Mouse (Mus musculus): ENCODE measurements around the gene Fam198a.
A peak's percentile ranks its signal among the peaks of the same experiment; 100 is the strongest.

Gene Fam198a

GRCm38 (mm10) chr9:121926634-121927405 lies 24.0 kb upstream of the Fam198a start:
- peak in 1 of 2 experiments; percentile 10 for DNase-seq (ENCODE audit: low spot score in 2 of 2)

GRCm38 (mm10) chr9:121927721-121928120 lies 23.1 kb upstream of the Fam198a start:
- peak in 1 of 2 experiments; percentile 9 for DNase-seq (ENCODE audit: low spot score in 2 of 2)

GRCm38 (mm10) chr9:121928498-121928897 lies 22.3 kb upstream of the Fam198a start:
- DNase-seq (ENCODE audit: low spot score in 2 of 2): peak; percentile 71 to 86

- DNase-seq (ENCODE audit: low spot score in 2 of 2): no peak
Measured at GRCm38 (mm10) chr9:121934856-121935255, 15.9 kb upstream of the Fam198a start.

- no peak for DNase-seq (ENCODE audit: low spot score in 2 of 2)
Measured at GRCm38 (mm10) chr9:121936952-121937351, 13.8 kb upstream of the Fam198a start.

GRCm38 (mm10) chr9:121937451-121937864 lies 13.3 kb upstream of the Fam198a start:
- no peak for DNase-seq (ENCODE audit: low spot score in 2 of 2)

- DNase-seq (ENCODE audit: low spot score in 2 of 2): no peak
Measured at GRCm38 (mm10) chr9:121937944-121938355, 12.8 kb upstream of the Fam198a start.

- peak in 1 of 2 experiments; percentile 34 for DNase-seq (ENCODE audit: low spot score in 2 of 2)
Measured at GRCm38 (mm10) chr9:121943005-121943404, 7.8 kb upstream of the Fam198a start.

- no peak for DNase-seq (ENCODE audit: low spot score in 2 of 2)
Measured at GRCm38 (mm10) chr9:121943628-121944027, 7.2 kb upstream of the Fam198a start.

GRCm38 (mm10) chr9:121947784-121948183 lies 3.0 kb upstream of the Fam198a start:
- DNase-seq (ENCODE audit: low spot score in 2 of 2): no peak

GRCm38 (mm10) chr9:121948431-121948830 lies 2.4 kb upstream of the Fam198a start:
- DNase-seq (ENCODE audit: low spot score in 2 of 2): no peak

GRCm38 (mm10) chr9:121951114-121951423 lies 281 bp downstream of the Fam198a start:
- DNase-seq (ENCODE audit: low spot score in 2 of 2): no peak

GRCm38 (mm10) chr9:121952596-121952995 lies 1.8 kb downstream of the Fam198a start:
- DNase-seq (ENCODE audit: low spot score in 2 of 2): no peak

GRCm38 (mm10) chr9:121959966-121960635 lies 9.3 kb downstream of the Fam198a start:
- DNase-seq (ENCODE audit: low spot score in 2 of 2): no peak

- no peak for DNase-seq (ENCODE audit: low spot score in 2 of 2)
Measured at GRCm38 (mm10) chr9:121964941-121965340, 14.2 kb downstream of the Fam198a start.

- DNase-seq (ENCODE audit: low spot score in 2 of 2): no peak
Measured at GRCm38 (mm10) chr9:121968258-121968657, 17.5 kb downstream of the Fam198a start.

GRCm38 (mm10) chr9:121969841-121970381 lies 19.1 kb downstream of the Fam198a start:
- DNase-seq (ENCODE audit: low spot score in 2 of 2): no peak

- DNase-seq (ENCODE audit: low spot score in 2 of 2): no peak
Measured at GRCm38 (mm10) chr9:121973207-121973606, 22.4 kb downstream of the Fam198a start.

GRCm38 (mm10) chr9:121974141-121974986 lies 23.6 kb downstream of the Fam198a start:
- no peak for DNase-seq (ENCODE audit: low spot score in 2 of 2)

- DNase-seq (ENCODE audit: low spot score in 2 of 2): no peak
Measured at GRCm38 (mm10) chr9:121975321-121975720, 24.5 kb downstream of the Fam198a start.

- no peak for DNase-seq (ENCODE audit: low spot score in 2 of 2)
Measured at GRCm38 (mm10) chr9:121981046-121981445, 30.3 kb downstream of the Fam198a start.

Measured in spleen, postnatal 4 days (tissue).